8 mouse cellular contexts compared by ENCODE assay signal in genomic region chr1:78852408-78853093, GRCm38 (mm10). TPM values are rescaled to one million over a fixed set of nuclear protein-coding genes. Genes with fewer than 3 reads are reported as not detected.
DNase-seq lines count a peak whose midpoint lies in the region; ATAC-seq and TF ChIP-seq lines count a peak whose summit lies in the region.

No protein-coding gene starts in this region.

- H3K4me1 ChIP-seq in forebrain, embryonic 15.5 days: peaks cover 3% of the 10 kb centered on the region; the same call in 1 of the 2 replicates
- no peaks in the 10 kb centered on the region for H3K4me1 ChIP-seq in neural tube, embryonic 14.5 days (ENCODE audit: control insufficient read depth, insufficient read depth, low read length)
- H3K4me1 ChIP-seq in liver, embryonic 12.5 days: no peaks in the 10 kb centered on the region
- H3K4me1 ChIP-seq in intestine, postnatal 0 days (replicated peaks; ENCODE audit: control insufficient read depth, insufficient read depth, low read length): no peaks in the 10 kb centered on the region

- no peaks in the 10 kb centered on the region for H3K36me3 ChIP-seq in forebrain, embryonic 15.5 days
- no peaks in the 10 kb centered on the region for H3K36me3 ChIP-seq in neural tube, embryonic 14.5 days (ENCODE audit: control insufficient read depth, insufficient read depth, low read length)
- no peaks in the 10 kb centered on the region for H3K36me3 ChIP-seq in liver, embryonic 12.5 days
- no peaks in the 10 kb centered on the region for H3K36me3 ChIP-seq in intestine, postnatal 0 days (ENCODE audit: control insufficient read depth, insufficient read depth)

- WGBS in forebrain, embryonic 15.5 days: 42% methylated on average over 17 of the region's 17 CpGs
- WGBS in neural tube, embryonic 14.5 days: 31% methylated on average over 17 of the region's 17 CpGs
- WGBS in liver, embryonic 12.5 days (ENCODE audit: insufficient replicate concordance): 67% methylated on average over 17 of the region's 17 CpGs
- 70% methylated on average over 17 of the region's 17 CpGs for WGBS in intestine, postnatal 0 days

- peak; percentile 65 for ATAC-seq in cerebellum, adult (ENCODE audit: insufficient number of reproducible peaks, low FRiP score, low TSS enrichment)
- ATAC-seq in forebrain, embryonic 15.5 days (replicated peaks): peak; percentile 97
- ATAC-seq in neural tube, embryonic 14.5 days (ENCODE audit: low read depth): peak; percentile 98
- ATAC-seq in liver, embryonic 12.5 days: no peak
- ATAC-seq in intestine, postnatal 0 days: no peak

- no peaks in the 10 kb centered on the region for H3K27me3 ChIP-seq in forebrain, embryonic 15.5 days
- H3K27me3 ChIP-seq in neural tube, embryonic 14.5 days (ENCODE audit: control insufficient read depth, insufficient read depth, low read length): no peaks in the 10 kb centered on the region
- no peaks in the 10 kb centered on the region for H3K27me3 ChIP-seq in liver, embryonic 12.5 days (replicated peaks)
- H3K27me3 ChIP-seq in intestine, postnatal 0 days (replicated peaks; ENCODE audit: control insufficient read depth, insufficient read depth, low read length): no peaks in the 10 kb centered on the region

- H3K9ac ChIP-seq in forebrain, embryonic 15.5 days (replicated peaks): no peak overlapping the region
- no peak overlapping the region for H3K9ac ChIP-seq in neural tube, embryonic 14.5 days (replicated peaks; ENCODE audit: low read depth, low read length)
- no peak overlapping the region for H3K9ac ChIP-seq in liver, embryonic 12.5 days
- H3K9ac ChIP-seq in intestine, postnatal 0 days (ENCODE audit: low read depth, low read length): no peak overlapping the region

- no peaks in the 10 kb centered on the region for H3K9me3 ChIP-seq in forebrain, embryonic 15.5 days
- no peaks in the 10 kb centered on the region for H3K9me3 ChIP-seq in neural tube, embryonic 14.5 days (ENCODE audit: control insufficient read depth, low read length)
- no peaks in the 10 kb centered on the region for H3K9me3 ChIP-seq in liver, embryonic 12.5 days (replicated peaks)
- no peaks in the 10 kb centered on the region for H3K9me3 ChIP-seq in intestine, postnatal 0 days (ENCODE audit: control insufficient read depth)

- no peak overlapping the region for H3K4me3 ChIP-seq in forebrain, embryonic 15.5 days
- no peak overlapping the region for H3K4me3 ChIP-seq in neural tube, embryonic 14.5 days (ENCODE audit: low read depth, low read length)
- no peak overlapping the region for H3K4me3 ChIP-seq in liver, embryonic 12.5 days
- H3K4me3 ChIP-seq in intestine, postnatal 0 days (ENCODE audit: low read depth, low read length): no peak overlapping the region

- H3K4me2 ChIP-seq in forebrain, embryonic 15.5 days (replicated peaks): no peak overlapping the region
- H3K4me2 ChIP-seq in neural tube, embryonic 14.5 days (ENCODE audit: low read depth, low read length): no peak overlapping the region
- H3K4me2 ChIP-seq in liver, embryonic 12.5 days: no peak overlapping the region
- H3K4me2 ChIP-seq in intestine, postnatal 0 days (replicated peaks; ENCODE audit: low read depth): no peak overlapping the region

- DNase-seq in cerebellum, adult 8-10 months: no peak
- DNase-seq in brain, adult 2 months (ENCODE audit: low read depth, low spot score): peak; percentile 55
- peak; percentile 38 to 42 for DNase-seq in layer of hippocampus, postnatal 10 days (ENCODE audit: low spot score in 2 of 2)

- 0 out of 2 replicates have a peak overlapping the region, but pooled peaks have one; percentile 20 for H3K27ac ChIP-seq in forebrain, embryonic 15.5 days (replicated peaks)
- peak overlapping the region; percentile 58; the same call in 1 of the 2 replicates for H3K27ac ChIP-seq in neural tube, embryonic 14.5 days (ENCODE audit: low read depth, low read length)
- H3K27ac ChIP-seq in liver, embryonic 12.5 days: no peak overlapping the region
- H3K27ac ChIP-seq in intestine, postnatal 0 days (ENCODE audit: low read depth, low read length): no peak overlapping the region

- TF ChIP-seq CTCF in intestine, postnatal 0 days (IDR thresholded peaks at IDR 0.05; ENCODE audit: low read depth): no peak

RNA-seq across cellular contexts. Expression of gene Kcne4, which starts 36.0 kb away (rescaled TPM):
- 1.3 and 1.4 TPM in 2 replicates for polyA plus RNA-seq in forebrain, embryonic 15.5 days (2015; fragmentation: Nextera tagmentation; extraction: Ambion mirVana)
- 1 to 10 TPM in 1 of 2 experiments, under 1 TPM in 1; 0.69 to 1.1 TPM for total RNA-seq in layer of hippocampus, postnatal 10 days (2021)
- polyA plus RNA-seq in neural tube, embryonic 14.5 days (2014; fragmentation: Nextera tagmentation; extraction: Ambion mirVana): 1.1 and 2.8 TPM in 2 replicates
- 0.07 and 0.12 TPM in 2 replicates for polyA plus RNA-seq in liver, embryonic 12.5 days (2016; fragmentation: Nextera tagmentation; extraction: Ambion mirVana)
- polyA plus RNA-seq in intestine, postnatal 0 days (2015; fragmentation: Nextera tagmentation; extraction: Ambion mirVana): 5.6 and 5.9 TPM in 2 replicates

Comparison
In these comparisons a context has a peak if more than half of its experiments do, and no peak if none do; other contexts are left out.
1. ATAC-seq: peak in cerebellum, adult (single experiment), forebrain, embryonic 15.5 days (single experiment) and neural tube, embryonic 14.5 days (single experiment); none in liver, embryonic 12.5 days (single experiment) and intestine, postnatal 0 days (single experiment).
2. H3K27ac ChIP-seq: peak in forebrain, embryonic 15.5 days (single experiment) and neural tube, embryonic 14.5 days (single experiment); none in liver, embryonic 12.5 days (single experiment) and intestine, postnatal 0 days (single experiment).